Mouse (Mus musculus) MEL (cell line): ENCODE results near the gene Zcchc9. TPM values are rescaled to one million over a fixed set of nuclear protein-coding genes. Genes with fewer than 3 reads are reported as not detected.
"Not testable (repeated sequence)": the region's sequence is repeated elsewhere in the genome, so short reads cannot be mapped to it uniquely, and the experiment has no call there.

Experiments used
- DNase-seq: peaks from one replicate; pipeline ENCODE4 v3.0.0; 2011; ENCODE audit warnings: low read depth, low spot score
- H3K27ac ChIP-seq: 2 replicates; pipeline ENCODE4 v1.5.1; 2012; ENCODE audit warnings: low read depth, mild to moderate bottlenecking, control low read depth, low read length, moderate library complexity; ENCODE audit not compliant: control insufficient read depth
- H3K27me3 ChIP-seq, 2 experiments: fragments of 150-350 bp in 1 of 2; sonication (generic) in 1 of 2; 2 replicates each; pipeline ENCODE4 v1.6.1; 2012; ENCODE audit warnings: low read length in 2 of 2, mild to moderate bottlenecking in 2 of 2, improper control_type of control experiment in 1 of 2, moderate library complexity in 1 of 2; ENCODE audit not compliant: insufficient read depth in 2 of 2, control insufficient read depth in 1 of 2
- H3K36me3 ChIP-seq, 2 experiments: 2 replicates each; pipeline ENCODE4 v1.6.1; 2012 to 2014; ENCODE audit warnings: low read length in 2 of 2, improper control_type of control experiment in 1 of 2, inconsistent platforms in 1 of 2, mild to moderate bottlenecking in 1 of 2; ENCODE audit not compliant: insufficient read depth in 2 of 2, control insufficient read depth in 1 of 2
- H3K4me1 ChIP-seq, 2 experiments: fragments of 150-350 bp in 1 of 2; sonication (generic) in 1 of 2; 2 replicates each; pipeline ENCODE4 v1.6.1; 2012; ENCODE audit warnings: low read length in 2 of 2, improper control_type of control experiment in 1 of 2, mild to moderate bottlenecking in 1 of 2; ENCODE audit not compliant: insufficient read depth in 2 of 2, control insufficient read depth in 1 of 2
- H3K4me3 ChIP-seq, 2 experiments: fragments of 150-350 bp in 1 of 2; sonication (generic) in 1 of 2; 2 replicates each; pipeline ENCODE4 v1.5.1; 2012; ENCODE audit warnings: low read depth in 2 of 2, low read length in 2 of 2, mild to moderate bottlenecking in 2 of 2, moderate library complexity in 2 of 2, control low read depth in 1 of 2, improper control_type of control experiment in 1 of 2; ENCODE audit not compliant: control insufficient read depth in 1 of 2, insufficient read depth in 1 of 2
- H3K79me2 ChIP-seq: 2 replicates; pipeline ENCODE4 v1.6.1; 2012; ENCODE audit warnings: mild to moderate bottlenecking, low read length, moderate library complexity; ENCODE audit not compliant: control insufficient read depth, poor library complexity, insufficient read depth
- H3K9ac ChIP-seq: 2 replicates; pipeline ENCODE4 v1.6.1; 2012; ENCODE audit warnings: low read depth, mild to moderate bottlenecking, control low read depth, low read length, moderate library complexity; ENCODE audit not compliant: control insufficient read depth, poor library complexity, severe bottlenecking
- H3K9me3 ChIP-seq: fragments of 150-350 bp; sonication (generic); replicated peaks from 2 replicates; pipeline ENCODE4 v1.6.1; 2012; ENCODE audit warnings: mild to moderate bottlenecking, low read length, improper control_type of control experiment, moderate library complexity; ENCODE audit not compliant: insufficient read depth
- CHD2 ChIP-seq: IDR thresholded peaks from 2 replicates; pipeline ENCODE4 v1.6.1; 2011; ENCODE audit warnings: low read length, improper control_type of control experiment
- GATA1 ChIP-seq: IDR thresholded peaks from 2 replicates; pipeline ENCODE4 v1.6.1; 2011; ENCODE audit warnings: low read depth, low read length, improper control_type of control experiment
- HCFC1 ChIP-seq: IDR thresholded peaks from 2 replicates; pipeline ENCODE4 v1.6.1; 2012; ENCODE audit warnings: low read depth, mild to moderate bottlenecking, inconsistent platforms, low read length, improper control_type of control experiment, moderate library complexity
- JUND ChIP-seq: IDR thresholded peaks from 2 replicates; pipeline ENCODE4 v1.6.1; 2011; ENCODE audit warnings: low read depth, mild to moderate bottlenecking, improper control_type of control experiment, low read length
- MEF2A ChIP-seq: IDR thresholded peaks from 2 replicates; pipeline ENCODE4 v1.6.1; 2014; ENCODE audit warnings: low read depth, mild to moderate bottlenecking, inconsistent platforms, low read length, improper control_type of control experiment; ENCODE audit not compliant: poor library complexity, insufficient replicate concordance, severe bottlenecking; ENCODE audit errors: extremely low read depth
- MYB ChIP-seq: IDR thresholded peaks from 2 replicates; pipeline ENCODE4 v1.6.1; 2011; ENCODE audit warnings: mild to moderate bottlenecking, low read depth, low read length, improper control_type of control experiment
- NELFE ChIP-seq: IDR thresholded peaks from 2 replicates; pipeline ENCODE4 v1.6.1; 2011; ENCODE audit warnings: low read depth, low read length, improper control_type of control experiment
- NRF1 ChIP-seq: IDR thresholded peaks from 2 replicates; pipeline ENCODE4 v1.6.1; 2014; ENCODE audit warnings: low read depth, mild to moderate bottlenecking, inconsistent platforms, low read length, improper control_type of control experiment, moderate library complexity; ENCODE audit not compliant: poor library complexity, insufficient read depth, severe bottlenecking
- RAD21 ChIP-seq: IDR thresholded peaks from 2 replicates; pipeline ENCODE4 v1.6.1; 2011; ENCODE audit warnings: mild to moderate bottlenecking, low read depth, low read length, improper control_type of control experiment
- TBP ChIP-seq: IDR thresholded peaks from 2 replicates; pipeline ENCODE4 v1.8.0; 2011; ENCODE audit warnings: low read depth, low read length, improper control_type of control experiment
- TCF12 ChIP-seq: IDR thresholded peaks from 2 replicates; pipeline ENCODE4 v1.6.1; 2014; ENCODE audit warnings: low read depth, mild to moderate bottlenecking, inconsistent platforms, low read length, improper control_type of control experiment, moderate library complexity
- ZMIZ1 ChIP-seq: IDR thresholded peaks from 2 replicates; pipeline ENCODE4 v1.6.1; 2012; ENCODE audit warnings: low read depth, mild to moderate bottlenecking, inconsistent platforms, low read length, improper control_type of control experiment, moderate library complexity
- ZNF384 ChIP-seq: IDR thresholded peaks from 2 replicates; pipeline ENCODE4 v1.6.1; 2012; ENCODE audit warnings: low read depth, mild to moderate bottlenecking, inconsistent platforms, low read length, improper control_type of control experiment
- polyA plus RNA-seq, 2 experiments: library from polyadenylated mRNA; stranded (reverse) in 1 of 2; unstranded in 1 of 2; fragments of >175 nt in 1 of 2; fragments of >200 nt in 1 of 2; gene quantifications; 2 replicates each; pipeline versions ENCODE4 v1.2.1 to v1.2.4; 2012; ENCODE audit warnings: low replicate concordance in 2 of 2, low read depth in 1 of 2; ENCODE audit not compliant: insufficient read length in 2 of 2, insufficient read depth in 1 of 2, missing spikeins in 1 of 2
- total RNA-seq: library from RNA; depleted of rRNA; stranded (reverse); fragments of 300-350 nt; gene quantifications from 2 replicates; pipeline ENCODE4 v1.2.3, GENCODE M21; 2012

Zcchc9 gene
- total and polyA plus RNA-seq, 3 experiments, result 27.5 to 191 (median 37.3) TPM

DNA sequence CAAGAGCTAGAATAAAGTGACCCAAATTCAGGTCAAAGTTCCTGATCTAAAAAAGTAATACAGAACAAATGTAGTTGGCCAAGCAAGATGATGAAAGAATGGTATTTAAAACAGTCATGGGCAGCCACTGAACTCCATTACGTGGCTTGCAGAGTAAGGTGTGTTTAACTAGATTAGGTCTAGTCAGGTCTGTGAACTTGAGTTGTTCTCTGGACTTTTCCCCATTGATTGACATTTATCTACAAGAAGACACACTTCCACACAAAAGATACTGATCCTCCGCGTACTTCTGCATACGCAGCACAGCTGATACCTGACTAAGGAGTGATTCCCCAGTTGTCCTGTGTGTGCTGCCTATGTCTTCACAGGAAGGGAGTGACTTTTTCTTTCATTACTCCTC lies 41.9 kb downstream of the Zcchc9 start (continued):
- TF ChIP-seq MYB, result no peak
- TF ChIP-seq HCFC1, result no peak

DNA sequence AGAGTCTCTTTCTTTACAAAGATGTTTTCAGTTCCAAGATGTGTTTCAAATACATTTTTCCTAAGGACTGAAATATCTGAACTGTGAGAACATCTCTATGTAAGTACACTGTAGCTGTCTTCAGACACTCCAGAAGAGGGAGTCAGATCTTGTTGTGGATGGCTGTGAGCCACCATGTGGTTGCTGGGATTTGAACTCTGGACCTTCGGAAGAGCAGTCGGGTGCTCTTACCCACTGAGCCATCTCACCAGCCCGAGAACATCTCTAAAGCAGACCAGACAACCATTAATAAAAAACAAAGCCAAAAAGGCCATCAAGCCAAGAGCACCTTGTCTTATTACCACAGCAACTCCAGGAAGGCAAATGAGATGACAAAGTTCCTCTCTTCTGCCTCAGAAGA lies 43.9 kb downstream of the Zcchc9 start:
- not testable (repeated sequence) for H3K79me2 ChIP-seq, H3K27ac ChIP-seq, H3K36me3 ChIP-seq, H3K9me3 ChIP-seq, H3K9ac ChIP-seq, H3K4me1 ChIP-seq, H3K4me3 ChIP-seq, DNase-seq, H3K27me3 ChIP-seq

DNA sequence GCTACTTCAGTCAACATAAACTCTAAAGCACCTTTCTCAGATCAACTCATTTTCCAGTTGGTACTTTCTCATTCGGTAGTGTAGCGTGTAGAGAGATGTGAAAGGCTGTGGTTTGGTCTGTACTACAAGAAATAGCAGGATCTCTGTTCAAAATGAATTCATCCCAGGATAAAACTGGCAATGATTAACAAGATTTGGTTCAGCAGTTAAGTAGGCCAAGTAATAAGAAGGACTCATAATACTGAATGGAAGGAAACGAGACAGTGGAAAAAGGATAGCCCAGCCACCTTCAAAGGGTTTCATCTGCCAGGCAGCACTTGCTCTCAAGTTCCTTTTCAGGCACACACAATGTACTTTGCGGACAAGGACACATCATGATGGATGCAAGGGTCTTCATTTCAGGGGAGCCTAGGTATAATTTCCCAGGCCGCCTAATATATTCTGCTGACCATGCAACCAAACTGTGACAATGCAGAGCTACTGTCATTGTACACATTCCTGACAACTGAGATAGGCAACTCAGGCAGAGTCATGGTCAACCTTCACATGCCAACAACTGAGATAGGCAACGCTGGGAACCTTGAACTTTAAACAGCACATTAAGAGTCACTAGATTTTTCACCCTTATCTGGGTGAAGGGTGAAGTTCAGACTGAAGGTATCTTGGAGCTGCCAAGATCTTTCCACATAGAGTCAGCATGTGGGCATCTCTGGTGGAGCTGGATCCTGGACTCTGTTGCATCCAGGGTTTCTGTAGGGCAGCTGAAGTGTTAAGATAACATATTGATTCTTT lies 45.7 kb downstream of the Zcchc9 start:
- Histone ChIP-seq H3K4me3 (no peak overlapping the region), H3K79me2 (no peaks in the 10 kb centered on the region), H3K9me3 (no peaks in the 10 kb centered on the region), H3K27me3 (no peaks in the 10 kb centered on the region), H3K4me1 (peaks cover 0 to 4% of the 10 kb centered on the region in 2 experiments; a peak in 3 of 4 replicates), H3K27ac (no peak overlapping the region), H3K9ac (no peak overlapping the region), H3K36me3 (peaks cover 0 to 4% of the 10 kb centered on the region in 2 experiments; a peak in 1 of 4 replicates)
- DNase-seq, result no peak
- TF ChIP-seq MEF2A, result no peak
- no peak for TF ChIP-seq TCF12
- TF ChIP-seq CHD2, result no peak
- TF ChIP-seq ZNF384, result no peak
- TF ChIP-seq NELFE, result no peak
- TF ChIP-seq JUND, result no peak
- no peak for TF ChIP-seq TBP
- TF ChIP-seq ZMIZ1, result no peak
- no peak for TF ChIP-seq MYB
- no peak for TF ChIP-seq NRF1
- no peak for TF ChIP-seq GATA1
- no peak for TF ChIP-seq RAD21
